Mouse (Mus musculus): ENCODE results near the gene Sept11.

- no peak for TF ChIP-seq CTCF (IDR thresholded peaks at IDR 0.05; ENCODE audit: insufficient read depth, low read depth, low read length)
- no peak for TF ChIP-seq POLR2A (IDR thresholded peaks at IDR 0.05; ENCODE audit: insufficient read depth, low read depth, low read length)
Observed at GRCm38 (mm10) chr5:93077661-93078323, 15.4 kb upstream of the Sept11 start.

All from olfactory bulb, adult 2 months (tissue).